Mouse (Mus musculus): Measurements from ENCODE around the gene Npcd.
"Not testable (repeated sequence)": the region's sequence is repeated elsewhere in the genome, so short reads cannot be mapped to it uniquely, and the experiment has no call there.

- not testable (repeated sequence) for TF ChIP-seq POLR2A (IDR thresholded peaks at IDR 0.05; ENCODE audit: control insufficient read depth, extremely low read depth, insufficient read depth, low read length, poor library complexity); CTCF (IDR thresholded peaks at IDR 0.05; ENCODE audit: borderline replicate concordance, control insufficient read depth, extremely low read depth, insufficient read depth, low read length, poor library complexity)
Observed at GRCm38 (mm10) chr15:79812840-79813239, 21.2 kb downstream of the Npcd start.
